Mouse (Mus musculus): ENCODE measurements around the gene Sh3glb2.

DNA sequence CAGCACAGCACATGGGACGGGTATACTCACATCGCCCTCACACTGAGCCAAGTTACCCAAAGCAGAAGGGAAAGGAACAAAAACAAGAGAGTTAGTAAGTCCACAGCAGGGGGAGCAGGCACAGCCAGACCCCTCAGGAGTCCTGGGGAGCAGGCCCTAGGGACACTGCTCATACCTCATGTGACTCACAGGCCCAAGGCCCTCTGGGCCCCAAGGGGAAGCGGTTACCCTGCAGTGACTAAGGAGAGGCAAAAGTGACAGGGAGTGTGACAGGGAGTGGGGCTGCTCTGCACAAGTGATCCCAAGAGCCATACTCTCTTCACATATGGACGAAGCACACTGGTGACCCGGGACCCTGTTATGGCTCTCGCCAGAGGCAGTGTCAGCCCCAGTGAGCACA, 9.9 kb downstream of the Sh3glb2 start:
- TF ChIP-seq CTCF (IDR thresholded peaks at IDR 0.05) (no peak), EP300 (IDR thresholded peaks at IDR 0.05) (no peak)
